Mouse (Mus musculus) monocyte, adult 2 months (primary cell): ENCODE measurements around the gene Sept11.

Experiments used
- DNase-seq, 2 experiments: peaks; one replicate each; pipeline ENCODE4 v3.0.0; 2022; ENCODE audit warnings: low spot score in 2 of 2, low read depth in 1 of 2

Gene Sept11

GRCm38 (mm10) chr5:93167919-93168516 is 74.8 kb downstream of the Sept11 start:
- no peak for DNase-seq

GRCm38 (mm10) chr5:93168654-93169053 is 75.4 kb downstream of the Sept11 start:
- DNase-seq, result no peak

- DNase-seq, result no peak
Measured at GRCm38 (mm10) chr5:93171420-93171819, 78.2 kb downstream of the Sept11 start.

- no peak for DNase-seq
Measured at GRCm38 (mm10) chr5:93172536-93172935, 79.3 kb downstream of the Sept11 start.

- DNase-seq, result no peak
Measured at GRCm38 (mm10) chr5:93174675-93175074, 81.4 kb downstream of the Sept11 start.

- no peak for DNase-seq
Measured at GRCm38 (mm10) chr5:93178616-93179015, 85.4 kb downstream of the Sept11 start.

- DNase-seq, result no peak
Measured at GRCm38 (mm10) chr5:93180252-93180651, 87.0 kb downstream of the Sept11 start.

- no peak for DNase-seq
Measured at GRCm38 (mm10) chr5:93183311-93183710, 90.1 kb downstream of the Sept11 start.

GRCm38 (mm10) chr5:93184548-93184947 is 91.3 kb downstream of the Sept11 start:
- no peak for DNase-seq

- DNase-seq, result no peak
Measured at GRCm38 (mm10) chr5:93189607-93190006, 96.4 kb downstream of the Sept11 start.

GRCm38 (mm10) chr5:93190428-93190827 is 97.2 kb downstream of the Sept11 start:
- no peak for DNase-seq

- no peak for DNase-seq
Measured at GRCm38 (mm10) chr5:93198232-93198631, 105.0 kb downstream of the Sept11 start.

GRCm38 (mm10) chr5:93201181-93201580 is 107.9 kb downstream of the Sept11 start:
- DNase-seq, result no peak

GRCm38 (mm10) chr5:93205371-93206108 is 112.3 kb downstream of the Sept11 start:
- peak in 1 of 2 experiments; percentile 32 for DNase-seq

- peak; percentile 80 to 92 for DNase-seq
Measured at GRCm38 (mm10) chr5:93206109-93207005, 113.1 kb downstream of the Sept11 start, which contains the start of the genes Ccni and 2010109A12Rik. Ccni (minus strand) TSS chr5:93206495. 2010109A12Rik (plus strand) TSS chr5:93206518.

GRCm38 (mm10) chr5:93207006-93207348 is 113.7 kb downstream of the Sept11 start:
- no peak for DNase-seq

- no peak for DNase-seq
Measured at GRCm38 (mm10) chr5:93207555-93207954, 114.3 kb downstream of the Sept11 start.

GRCm38 (mm10) chr5:93218375-93218774 is 125.1 kb downstream of the Sept11 start:
- no peak for DNase-seq

- DNase-seq, result no peak
Measured at GRCm38 (mm10) chr5:93221661-93222060, 128.4 kb downstream of the Sept11 start.

- DNase-seq, result no peak
Measured at GRCm38 (mm10) chr5:93224549-93224948, 131.3 kb downstream of the Sept11 start.
